Mouse (Mus musculus): ENCODE data around the gene Etv6. TPM values are rescaled to one million over a fixed set of nuclear protein-coding genes. Genes with fewer than 3 reads are reported as not detected.

Etv6 gene
- polyA plus RNA-seq, 1 experiment, result 16.2 TPM

- WGBS, result 68% methylated on average over 15 of the region's 15 CpGs
- H3K27ac ChIP-seq (ENCODE audit: insufficient read depth, low read depth, low read length), result no peak overlapping the region; the same call in 1 of the 2 replicates
Observed at GRCm38 (mm10) chr6:134151022-134151680, 115.7 kb downstream of the Etv6 start.

GRCm38 (mm10) chr6:134151853-134152505 is 116.5 kb downstream of the Etv6 start:
- WGBS, result 77% methylated on average over 9 of the region's 9 CpGs
- Histone ChIP-seq H3K27me3 (ENCODE audit: control insufficient read depth, insufficient read depth, low read length) (no peaks in the 10 kb centered on the region), H3K27ac (ENCODE audit: insufficient read depth, low read depth, low read length) (peak overlapping the region; percentile 62), H3K4me1 (ENCODE audit: control insufficient read depth, insufficient read depth, insufficient read length, low read length) (peaks cover 21% of the 10 kb centered on the region), H3K36me3 (ENCODE audit: control insufficient read depth, insufficient read depth, low read length) (peaks cover 3% of the 10 kb centered on the region; the same call in 1 of the 2 replicates), H3K4me3 (ENCODE audit: low read depth, low read length) (no peak overlapping the region)
- no peak for TF ChIP-seq CTCF (IDR thresholded peaks at IDR 0.05; ENCODE audit: extremely low read depth, insufficient read length, insufficient replicate concordance, low read depth, low read length)
- no peak for TF ChIP-seq POLR2A (IDR thresholded peaks at IDR 0.05; ENCODE audit: low read depth, low read length)

More at GRCm38 (mm10) chr6:134151022-134151680, 115.7 kb downstream of the Etv6 start:
- H3K4me1 ChIP-seq (ENCODE audit: control insufficient read depth, insufficient read depth, insufficient read length, low read length), result peaks cover 14% of the 10 kb centered on the region
- no peaks in the 10 kb centered on the region; the same call in 1 of the 2 replicates for H3K36me3 ChIP-seq (ENCODE audit: control insufficient read depth, insufficient read depth, low read length)
- no peaks in the 10 kb centered on the region for H3K27me3 ChIP-seq (ENCODE audit: control insufficient read depth, insufficient read depth, low read length)
- TF ChIP-seq POLR2A (IDR thresholded peaks at IDR 0.05; ENCODE audit: low read depth, low read length), result no peak
- TF ChIP-seq CTCF (IDR thresholded peaks at IDR 0.05; ENCODE audit: extremely low read depth, insufficient read length, insufficient replicate concordance, low read depth, low read length), result no peak
- H3K4me3 ChIP-seq (ENCODE audit: low read depth, low read length), result no peak overlapping the region

GRCm38 (mm10) chr6:134152539-134152938 is 117.0 kb downstream of the Etv6 start:
- TF ChIP-seq POLR2A (IDR thresholded peaks at IDR 0.05; ENCODE audit: low read depth, low read length) (no peak), CTCF (IDR thresholded peaks at IDR 0.05; ENCODE audit: extremely low read depth, insufficient read length, insufficient replicate concordance, low read depth, low read length) (no peak)
- 83% methylated on average over 6 of the region's 6 CpGs for WGBS
- peaks cover 3% of the 10 kb centered on the region; the same call in 1 of the 2 replicates for H3K36me3 ChIP-seq (ENCODE audit: control insufficient read depth, insufficient read depth, low read length)

GRCm38 (mm10) chr6:134154746-134155145 is 119.2 kb downstream of the Etv6 start:
- Histone ChIP-seq H3K27ac (ENCODE audit: insufficient read depth, low read depth, low read length) (no peak overlapping the region), H3K36me3 (ENCODE audit: control insufficient read depth, insufficient read depth, low read length) (peaks cover 3% of the 10 kb centered on the region; the same call in 1 of the 2 replicates), H3K27me3 (ENCODE audit: control insufficient read depth, insufficient read depth, low read length) (no peaks in the 10 kb centered on the region), H3K4me3 (ENCODE audit: low read depth, low read length) (no peak overlapping the region), H3K4me1 (ENCODE audit: control insufficient read depth, insufficient read depth, insufficient read length, low read length) (peaks cover 14% of the 10 kb centered on the region)
- WGBS, result 65% methylated on average over 8 of the region's 8 CpGs
- TF ChIP-seq POLR2A (IDR thresholded peaks at IDR 0.05; ENCODE audit: low read depth, low read length), result no peak
- TF ChIP-seq CTCF (IDR thresholded peaks at IDR 0.05; ENCODE audit: extremely low read depth, insufficient read length, insufficient replicate concordance, low read depth, low read length), result no peak

More at GRCm38 (mm10) chr6:134152539-134152938, 117.0 kb downstream of the Etv6 start:
- H3K27me3 ChIP-seq (ENCODE audit: control insufficient read depth, insufficient read depth, low read length), result no peaks in the 10 kb centered on the region
- H3K4me1 ChIP-seq (ENCODE audit: control insufficient read depth, insufficient read depth, insufficient read length, low read length), result peaks cover 17% of the 10 kb centered on the region
- H3K27ac ChIP-seq (ENCODE audit: insufficient read depth, low read depth, low read length), result peak overlapping the region; percentile 35
- H3K4me3 ChIP-seq (ENCODE audit: low read depth, low read length), result no peak overlapping the region

- H3K27me3 ChIP-seq (ENCODE audit: control insufficient read depth, insufficient read depth, low read length), result no peaks in the 10 kb centered on the region
- 0 out of 2 replicates have a peak overlapping the region, but pooled peaks have one; percentile 53 for H3K27ac ChIP-seq (ENCODE audit: insufficient read depth, low read depth, low read length)
- WGBS, result 76% methylated on average over 8 of the region's 8 CpGs
Observed at GRCm38 (mm10) chr6:134155900-134156623, 120.6 kb downstream of the Etv6 start.

GRCm38 (mm10) chr6:134157533-134158115 is 122.1 kb downstream of the Etv6 start:
- H3K27ac ChIP-seq (ENCODE audit: insufficient read depth, low read depth, low read length), result no peak overlapping the region
- 15% methylated on average over 6 of the region's 6 CpGs for WGBS
- TF ChIP-seq POLR2A (IDR thresholded peaks at IDR 0.05; ENCODE audit: low read depth, low read length) (no peak), CTCF (IDR thresholded peaks at IDR 0.05; ENCODE audit: extremely low read depth, insufficient read length, insufficient replicate concordance, low read depth, low read length) (no peak)

More at GRCm38 (mm10) chr6:134155900-134156623, 120.6 kb downstream of the Etv6 start:
- H3K4me3 ChIP-seq (ENCODE audit: low read depth, low read length), result no peak overlapping the region
- no peak for TF ChIP-seq CTCF (IDR thresholded peaks at IDR 0.05; ENCODE audit: extremely low read depth, insufficient read length, insufficient replicate concordance, low read depth, low read length)
- no peak for TF ChIP-seq POLR2A (IDR thresholded peaks at IDR 0.05; ENCODE audit: low read depth, low read length)
- H3K4me1 ChIP-seq (ENCODE audit: control insufficient read depth, insufficient read depth, insufficient read length, low read length), result peaks cover 14% of the 10 kb centered on the region
- H3K36me3 ChIP-seq (ENCODE audit: control insufficient read depth, insufficient read depth, low read length), result peaks cover 6% of the 10 kb centered on the region; the same call in 1 of the 2 replicates

More at GRCm38 (mm10) chr6:134157533-134158115, 122.1 kb downstream of the Etv6 start:
- Histone ChIP-seq H3K36me3 (ENCODE audit: control insufficient read depth, insufficient read depth, low read length) (peaks cover 12% of the 10 kb centered on the region; the same call in 1 of the 2 replicates), H3K4me1 (ENCODE audit: control insufficient read depth, insufficient read depth, insufficient read length, low read length) (peaks cover 12% of the 10 kb centered on the region; the same call in 1 of the 2 replicates), H3K27me3 (ENCODE audit: control insufficient read depth, insufficient read depth, low read length) (no peaks in the 10 kb centered on the region), H3K4me3 (ENCODE audit: low read depth, low read length) (no peak overlapping the region)
